Mouse (Mus musculus): ENCODE measurements around the gene H2-M1. TPM values are rescaled to one million over a fixed set of nuclear protein-coding genes. Genes with fewer than 3 reads are reported as not detected.

H2-M1 gene
- not detected in 2 replicates for polyA plus RNA-seq (2015; fragmentation: Nextera tagmentation; extraction: Ambion mirVana)

GRCm38 (mm10) chr17:36672119-36672518 is at the start of gene H2-M1:
TSS of gene H2-M1 (minus strand) at chr17:36672219.
- H3K9me3 ChIP-seq (ENCODE audit: control insufficient read depth, low read length), result no peaks in the 10 kb centered on the region
- 83% methylated on average over 3 of the region's 3 CpGs for WGBS
- no peak for ATAC-seq

DNA sequence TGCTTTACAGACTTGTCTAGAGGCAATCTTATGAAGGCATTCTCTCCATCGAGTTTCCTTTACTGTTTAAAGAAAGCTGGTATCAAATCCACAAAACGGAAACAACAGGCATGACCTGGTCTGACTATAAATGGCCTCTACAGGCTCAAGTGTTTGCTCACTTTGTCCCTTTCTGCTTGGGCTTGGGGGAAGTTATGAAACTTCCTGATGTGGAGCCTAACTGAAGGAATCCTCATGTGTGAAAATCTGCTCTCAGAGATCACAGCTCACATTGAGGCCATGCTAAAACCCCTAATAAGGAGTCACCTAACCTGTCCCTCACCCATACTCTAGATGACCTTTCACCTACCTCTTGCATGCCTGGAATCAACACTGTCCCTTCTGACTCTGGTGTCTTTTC is 25.7 kb upstream of the H2-M1 start:
- Histone ChIP-seq H3K9me3 (ENCODE audit: control insufficient read depth, low read length) (no peaks in the 10 kb centered on the region), H3K4me3 (ENCODE audit: low read length) (no peak overlapping the region), H3K27ac (ENCODE audit: low read depth, low read length) (no peak overlapping the region), H3K9ac (ENCODE audit: low read depth, low read length) (no peak overlapping the region), H3K27me3 (replicated peaks; ENCODE audit: control insufficient read depth, insufficient read depth, low read length) (no peaks in the 10 kb centered on the region), H3K36me3 (ENCODE audit: control insufficient read depth, insufficient read depth, low read length) (no peaks in the 10 kb centered on the region), H3K4me2 (ENCODE audit: low read length) (no peak overlapping the region), H3K4me1 (ENCODE audit: control insufficient read depth, insufficient read depth, low read depth, low read length) (no peaks in the 10 kb centered on the region)
- WGBS, result 84% methylated on average over 2 of the region's 2 CpGs
- ATAC-seq, result no peak

More at GRCm38 (mm10) chr17:36672119-36672518, at the start of gene H2-M1:
- Histone ChIP-seq H3K4me1 (ENCODE audit: control insufficient read depth, insufficient read depth, low read depth, low read length) (no peaks in the 10 kb centered on the region), H3K27ac (ENCODE audit: low read depth, low read length) (no peak within 1 kb of the TSS), H3K27me3 (replicated peaks; ENCODE audit: control insufficient read depth, insufficient read depth, low read length) (no peaks in the 10 kb centered on the region), H3K9ac (ENCODE audit: low read depth, low read length) (no peak within 1 kb of the TSS), H3K4me3 (ENCODE audit: low read length) (no peak within 1 kb of the TSS), H3K4me2 (ENCODE audit: low read length) (no peak within 1 kb of the TSS), H3K36me3 (ENCODE audit: control insufficient read depth, insufficient read depth, low read length) (no peaks in the 10 kb centered on the region)

DNA sequence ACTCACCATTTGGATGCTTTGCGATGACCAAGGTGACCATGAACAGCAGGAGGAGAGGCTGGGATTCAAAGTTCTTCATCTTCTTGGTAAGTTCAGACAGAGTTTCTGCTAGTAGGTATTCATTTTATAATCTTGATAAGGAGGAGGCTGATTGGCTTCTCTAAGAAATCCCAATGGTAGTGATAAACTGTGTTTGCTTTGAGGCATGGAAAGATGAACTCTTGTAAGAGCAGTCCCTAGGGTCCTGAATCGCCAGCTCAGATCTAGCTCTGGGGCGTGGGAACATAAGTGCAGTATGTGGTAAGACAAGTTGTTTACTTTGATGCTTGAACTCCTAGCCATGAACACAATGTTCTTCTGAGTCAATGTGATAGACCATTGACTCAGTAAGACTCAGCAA is 29.5 kb downstream of the H2-M1 start, which contains the start of gene H2-M9:
Gene H2-M9, minus strand, starts transcription at position 101 of the 400 bp plus-strand sequence.
- WGBS, result 79% methylated on average over 3 of the region's 3 CpGs
- ATAC-seq, result no peak

More for the DNA sequence above, 29.5 kb downstream of the H2-M1 start, which contains the start of gene H2-M9:
- Histone ChIP-seq H3K9ac (ENCODE audit: low read depth, low read length) (no peak within 1 kb of the TSS), H3K36me3 (ENCODE audit: control insufficient read depth, insufficient read depth, low read length) (no peaks in the 10 kb centered on the region), H3K4me1 (ENCODE audit: control insufficient read depth, insufficient read depth, low read depth, low read length) (no peaks in the 10 kb centered on the region), H3K27me3 (replicated peaks; ENCODE audit: control insufficient read depth, insufficient read depth, low read length) (no peaks in the 10 kb centered on the region), H3K27ac (ENCODE audit: low read depth, low read length) (no peak within 1 kb of the TSS), H3K4me3 (ENCODE audit: low read length) (no peak within 1 kb of the TSS), H3K9me3 (ENCODE audit: control insufficient read depth, low read length) (no peaks in the 10 kb centered on the region), H3K4me2 (ENCODE audit: low read length) (no peak within 1 kb of the TSS)

Other genes starting within 250 kb of the H2-M1 start
- not detected in 2 replicates for gene H2-M10.4, start 209.9 kb downstream of the H2-M1 start, polyA plus RNA-seq (2015; fragmentation: Nextera tagmentation; extraction: Ambion mirVana)
- not detected in 2 replicates for gene H2-M11, start 125.1 kb downstream of the H2-M1 start, polyA plus RNA-seq (2015; fragmentation: Nextera tagmentation; extraction: Ambion mirVana)
- not detected in 2 replicates for gene H2-M9, start 29.6 kb downstream of the H2-M1 start, polyA plus RNA-seq (2015; fragmentation: Nextera tagmentation; extraction: Ambion mirVana)
- gene H2-M10.5, start 100.7 kb upstream of the H2-M1 start, polyA plus RNA-seq (2015; fragmentation: Nextera tagmentation; extraction: Ambion mirVana), result not detected in 2 replicates
- gene H2-M10.6, start 140.0 kb upstream of the H2-M1 start, polyA plus RNA-seq (2015; fragmentation: Nextera tagmentation; extraction: Ambion mirVana), result not detected in 2 replicates
- gene Trim26, start 164.9 kb upstream of the H2-M1 start, polyA plus RNA-seq (2015; fragmentation: Nextera tagmentation; extraction: Ambion mirVana), result 49.5 and 53.8 TPM in 2 replicates
- gene Trim15, start 195.0 kb upstream of the H2-M1 start, polyA plus RNA-seq (2015; fragmentation: Nextera tagmentation; extraction: Ambion mirVana), result 0.90 and 1.1 TPM in 2 replicates
- gene Trim10, start 197.4 kb upstream of the H2-M1 start, polyA plus RNA-seq (2015; fragmentation: Nextera tagmentation; extraction: Ambion mirVana), result 0.78 and 1.2 TPM in 2 replicates
- 0.08 TPM in 1 of 2 replicates, not detected in the other for gene Trim40, start 217.9 kb upstream of the H2-M1 start, polyA plus RNA-seq (2015; fragmentation: Nextera tagmentation; extraction: Ambion mirVana)
- gene Trim31, start 225.9 kb upstream of the H2-M1 start, polyA plus RNA-seq (2015; fragmentation: Nextera tagmentation; extraction: Ambion mirVana), result not detected in 2 replicates

Data from hindbrain, embryonic 16.5 days (tissue).